Mouse (Mus musculus) kidney, postnatal 0 days (tissue): ENCODE measurements around the gene Coq6. TPM values are rescaled to one million over a fixed set of nuclear protein-coding genes. Genes with fewer than 3 reads are reported as not detected.
A peak's percentile ranks its signal among the peaks of the same experiment; 100 is the strongest.

Experiments
- ATAC-seq: fragments of 200-750 bp; cut with Nextera tagmentation; replicated peaks from 2 replicates; pipeline ENCODE4 v1.8.0; 2017; ENCODE audit warnings: low read depth, moderate number of reproducible peaks, moderate TSS enrichment, moderate library complexity; ENCODE audit not compliant: low FRiP score
- DNase-seq: peaks from one replicate; pipeline ENCODE4 v3.0.0-alpha.2; 2016; ENCODE audit warnings: low spot score
- H3K27ac ChIP-seq: fragments of 300-500 bp; sonication (generic); 2 replicates; pipeline ENCODE4 v1.5.1; 2014; ENCODE audit warnings: mild to moderate bottlenecking
- H3K27me3 ChIP-seq: fragments of 300-500 bp; sonication (generic); 2 replicates; pipeline ENCODE4 v1.6.1; 2014; ENCODE audit warnings: low read length, mixed read lengths; ENCODE audit not compliant: insufficient read depth
- H3K36me3 ChIP-seq: fragments of 300-500 bp; sonication (generic); 2 replicates; pipeline ENCODE4 v1.6.1; 2014; ENCODE audit warnings: low read length, mixed read lengths; ENCODE audit not compliant: insufficient read depth
- H3K4me1 ChIP-seq: fragments of 300-500 bp; sonication (generic); replicated peaks from 2 replicates; pipeline ENCODE4 v1.6.1; 2014; ENCODE audit warnings: antibody characterized with exemption, low read length, mixed read lengths; ENCODE audit not compliant: insufficient read depth
- H3K4me2 ChIP-seq: fragments of 300-500 bp; sonication (generic); 2 replicates; pipeline ENCODE4 v1.6.1; 2014; ENCODE audit warnings: mild to moderate bottlenecking, low read length, moderate library complexity, mixed read lengths
- H3K4me3 ChIP-seq: fragments of 300-500 bp; sonication (generic); replicated peaks from 2 replicates; pipeline ENCODE4 v1.5.1; 2014; ENCODE audit warnings: low read depth, low read length
- H3K9ac ChIP-seq: fragments of 300-500 bp; sonication (generic); 2 replicates; pipeline ENCODE4 v1.6.1; 2014; ENCODE audit warnings: low read depth, low read length
- H3K9me3 ChIP-seq: fragments of 300-500 bp; sonication (generic); replicated peaks from 2 replicates; pipeline ENCODE4 v1.6.1; 2016; ENCODE audit warnings: low read length, inconsistent platforms, mixed read lengths
- CTCF ChIP-seq: IDR thresholded peaks from 2 replicates; pipeline ENCODE4 v1.5.1; 2016; ENCODE audit warnings: antibody characterized with exemption, low read depth, mild to moderate bottlenecking, moderate library complexity
- WGBS: fragments of 180-500 bp; shearing (Covaris S2); extraction: QIAGEN DNeasy Blood & Tissue Kit; methylation state at CpG from one replicate; pipeline ENCODE4 v1.1.7; 2014; 5-methylcytosine and 5-hydroxymethylcytosine counted together
- polyA plus RNA-seq: library from polyadenylated mRNA; unstranded; fragments of >200 nt; fragmentation: Nextera tagmentation; extraction: Ambion mirVana; gene quantifications from 2 replicates; pipeline ENCODE4 v1.2.1, GENCODE M21; 2015

Gene Coq6
- polyA plus RNA-seq, 1 experiment from 2014 or later: 36.0 TPM

DNA sequence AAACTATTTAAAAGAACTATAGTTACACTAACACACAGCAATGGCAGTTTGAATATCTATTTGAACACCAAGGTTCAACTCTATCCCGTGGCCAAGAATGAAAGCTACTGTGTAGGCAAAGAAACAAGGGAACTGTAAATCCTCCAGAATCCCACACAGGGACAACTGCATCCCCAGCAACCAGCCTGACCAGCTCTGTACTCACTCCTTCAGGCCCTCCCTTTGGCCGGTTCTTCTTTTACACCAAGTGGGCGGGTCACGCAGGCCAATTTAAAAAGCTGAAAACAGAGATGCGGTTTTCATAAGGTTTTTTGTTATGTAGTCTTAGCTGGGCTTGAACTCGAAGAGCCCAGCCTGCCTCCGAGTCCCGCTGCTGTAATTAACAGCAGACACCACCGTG, 37.7 kb downstream of the Coq6 start:
- DNase-seq (no peak), ATAC-seq (no peak)
- H3K36me3 ChIP-seq: no peaks in the 10 kb centered on the region; the same call in 1 of the 2 replicates
- H3K27ac ChIP-seq: peak overlapping the region; percentile 82
- H3K9me3 ChIP-seq: no peaks in the 10 kb centered on the region
- no peak overlapping the region for H3K4me3 ChIP-seq
- H3K27me3 ChIP-seq: no peaks in the 10 kb centered on the region
- H3K4me1 ChIP-seq: no peaks in the 10 kb centered on the region
- no peak overlapping the region for H3K9ac ChIP-seq
- 79% methylated on average over 9 of the region's 9 CpGs for WGBS
- TF ChIP-seq CTCF: no peak
- peak overlapping the region; percentile 21; the same call in 1 of the 2 replicates for H3K4me2 ChIP-seq

DNA sequence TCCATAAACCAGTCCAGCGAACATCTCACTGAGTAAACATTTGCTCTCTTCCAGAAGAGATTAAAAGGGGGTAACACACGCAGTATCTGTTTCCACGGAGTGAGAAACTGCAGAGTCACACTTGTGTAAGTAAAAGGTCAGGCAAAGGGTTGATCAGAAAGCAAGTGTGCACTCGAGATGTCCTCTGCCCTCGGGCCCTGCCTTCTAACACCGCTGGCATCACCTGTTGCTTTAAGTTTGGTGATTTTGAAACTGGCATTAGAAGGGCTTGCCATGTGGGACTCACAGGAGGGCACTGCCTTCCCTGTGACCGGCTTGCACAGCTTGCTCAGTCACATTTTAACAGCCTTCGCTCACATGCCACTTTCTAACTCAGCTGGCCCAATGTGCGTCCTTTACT, 38.2 kb downstream of the Coq6 start:
- ATAC-seq: no peak
- no peak overlapping the region for H3K4me3 ChIP-seq
- no peak for TF ChIP-seq CTCF
- peak overlapping the region; percentile 21; the same call in 1 of the 2 replicates for H3K4me2 ChIP-seq
- 51% methylated on average over 9 of the region's 9 CpGs for WGBS
- 0 out of 2 replicates have a peak overlapping the region, but pooled peaks have one; percentile 18 for H3K9ac ChIP-seq
- no peaks in the 10 kb centered on the region for H3K4me1 ChIP-seq
- no peaks in the 10 kb centered on the region for H3K9me3 ChIP-seq
- no peaks in the 10 kb centered on the region for H3K27me3 ChIP-seq
- DNase-seq: no peak
- H3K27ac ChIP-seq: peak overlapping the region; percentile 82
- H3K36me3 ChIP-seq: no peaks in the 10 kb centered on the region; the same call in 1 of the 2 replicates

DNA sequence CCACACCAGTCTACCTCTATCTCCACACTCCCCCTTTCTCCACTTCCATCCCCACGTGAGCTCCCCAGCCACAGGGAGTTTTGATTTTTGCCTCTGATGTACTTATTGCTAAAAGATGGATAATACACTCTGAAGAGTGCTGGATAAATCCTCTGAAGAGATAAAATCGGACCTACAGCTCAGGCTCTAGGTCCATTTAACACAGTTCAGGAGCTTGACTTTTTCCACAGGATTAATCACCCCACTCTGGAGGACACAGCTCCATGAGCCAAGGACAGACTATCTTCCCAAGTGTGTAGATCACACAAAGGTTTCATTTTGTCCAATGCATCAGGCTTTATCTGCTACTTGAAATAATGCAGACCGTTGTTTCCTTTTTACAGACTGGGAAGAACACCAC, 38.6 kb downstream of the Coq6 start:
- TF ChIP-seq CTCF: no peak
- Histone ChIP-seq H3K4me1 (no peaks in the 10 kb centered on the region), H3K4me3 (no peak overlapping the region), H3K27ac (peak overlapping the region; percentile 82), H3K9ac (0 out of 2 replicates have a peak overlapping the region, but pooled peaks have one; percentile 18), H3K27me3 (no peaks in the 10 kb centered on the region), H3K9me3 (no peaks in the 10 kb centered on the region), H3K36me3 (no peaks in the 10 kb centered on the region; the same call in 1 of the 2 replicates), H3K4me2 (peak overlapping the region; percentile 21; the same call in 1 of the 2 replicates)
- no peak for DNase-seq
- 75% methylated on average over 3 of the region's 3 CpGs for WGBS
- no peak for ATAC-seq

DNA sequence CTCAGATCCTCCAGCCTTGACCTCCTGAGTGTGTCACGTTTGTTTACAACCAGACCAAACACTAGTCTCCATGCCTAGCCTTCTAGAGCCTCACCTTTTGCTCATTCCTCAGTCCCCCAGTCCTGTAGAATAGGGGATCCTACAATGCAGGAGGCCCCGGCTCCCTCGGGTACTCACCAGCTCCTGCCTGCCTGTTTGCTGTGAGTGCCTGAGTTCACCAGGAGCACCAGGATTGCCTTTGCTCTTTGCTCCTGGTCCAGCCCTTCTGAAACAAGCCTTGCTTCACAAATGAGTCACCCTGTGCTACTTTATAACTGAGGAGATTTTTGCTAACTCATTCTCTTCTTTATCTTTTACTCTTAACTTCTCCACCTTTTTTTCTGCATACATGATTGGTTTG, 39.2 kb downstream of the Coq6 start:
- H3K27ac ChIP-seq: peak overlapping the region; percentile 82

DNA sequence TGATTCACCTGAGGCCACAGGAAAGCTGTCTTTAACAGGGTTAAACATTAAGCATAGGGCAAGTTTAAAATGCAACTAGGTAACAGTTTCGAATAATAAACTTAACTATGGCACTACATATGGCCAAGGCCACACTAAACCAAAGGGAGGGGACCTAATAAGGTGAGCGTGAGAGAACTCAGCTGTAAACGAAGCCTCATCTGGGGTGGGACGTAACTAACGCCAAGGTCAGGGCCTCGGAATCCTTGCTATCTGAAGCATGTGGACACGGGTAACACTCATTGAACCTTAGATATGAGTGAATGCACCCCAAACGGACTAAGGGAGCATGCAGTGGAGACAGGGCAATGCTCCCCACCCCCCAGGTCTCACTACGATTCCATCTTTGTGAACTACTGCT, 41.5 kb downstream of the Coq6 start:
- no peak overlapping the region for H3K4me3 ChIP-seq
- peak overlapping the region; percentile 73 for H3K27ac ChIP-seq
- 0 out of 2 replicates have a peak overlapping the region, but pooled peaks have one; percentile 27 for H3K4me2 ChIP-seq
- 37% methylated on average over 9 of the region's 9 CpGs for whole genome bisulfite sequencing
- H3K9ac ChIP-seq: no peak overlapping the region
- TF ChIP-seq CTCF: no peak
- 0 out of 2 replicates have a peak, but pooled peaks cover 3% of the 10 kb centered on the region for H3K4me1 ChIP-seq
- no peaks in the 10 kb centered on the region for H3K9me3 ChIP-seq
- DNase-seq: peak; percentile 39
- no peaks in the 10 kb centered on the region for H3K36me3 ChIP-seq
- no peaks in the 10 kb centered on the region for H3K27me3 ChIP-seq
- ATAC-seq: peak; percentile 69

More for the DNA sequence above, 39.2 kb downstream of the Coq6 start:
- no peak for TF ChIP-seq CTCF
- H3K27me3 ChIP-seq: no peaks in the 10 kb centered on the region
- DNase-seq (peak; percentile 25), ATAC-seq (peak; percentile 38; the same call in 1 of the 2 replicates)
- peak overlapping the region; percentile 21; the same call in 1 of the 2 replicates for H3K4me2 ChIP-seq
- H3K36me3 ChIP-seq: no peaks in the 10 kb centered on the region; the same call in 1 of the 2 replicates
- no peaks in the 10 kb centered on the region for H3K9me3 ChIP-seq
- WGBS: 58% methylated on average over 3 of the region's 3 CpGs
- H3K4me1 ChIP-seq: no peaks in the 10 kb centered on the region
- H3K9ac ChIP-seq: no peak overlapping the region
- no peak overlapping the region for H3K4me3 ChIP-seq

DNA sequence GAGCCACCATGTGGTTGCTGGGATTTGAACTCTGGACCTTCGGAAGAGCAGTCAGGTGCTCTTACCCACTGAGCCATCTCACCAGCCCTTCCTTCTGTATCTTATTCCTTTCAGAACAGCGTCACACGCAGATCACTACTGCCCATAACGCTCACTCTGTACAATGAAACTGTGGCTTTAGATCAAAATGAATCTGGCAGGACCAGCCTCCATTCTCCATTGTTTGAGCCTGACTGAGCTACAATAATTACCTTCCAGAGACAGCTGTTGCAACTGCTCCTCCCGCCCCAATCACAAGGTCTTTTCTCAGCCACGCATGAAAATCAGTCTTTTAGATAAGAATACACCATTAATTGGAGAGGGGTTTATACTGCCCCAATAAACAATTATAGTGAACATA, 43.1 kb downstream of the Coq6 start:
- Histone ChIP-seq H3K4me2 (no peak overlapping the region), H3K9ac (no peak overlapping the region), H3K27ac (no peak overlapping the region), H3K9me3 (no peaks in the 10 kb centered on the region), H3K4me3 (no peak overlapping the region), H3K27me3 (no peaks in the 10 kb centered on the region), H3K4me1 (0 out of 2 replicates have a peak, but pooled peaks cover 6% of the 10 kb centered on the region), H3K36me3 (no peaks in the 10 kb centered on the region)
- ATAC-seq (no peak), DNase-seq (no peak)
- 81% methylated on average over 6 of the region's 6 CpGs for WGBS
- TF ChIP-seq CTCF: no peak
